Mouse (Mus musculus) myocyte (in vitro differentiated cells): ENCODE measurements around the gene Dctn1.

Experiments
- MAX ChIP-seq: IDR thresholded peaks from one replicate; pipeline ENCODE4 v1.6.1; 2011; ENCODE audit warnings: low read depth, mild to moderate bottlenecking, control low read depth
- POLR2A ChIP-seq: IDR thresholded peaks from one replicate; pipeline ENCODE4 v1.6.1; 2011; ENCODE audit warnings: low read depth, mild to moderate bottlenecking, control low read depth, moderate library complexity; ENCODE audit not compliant: insufficient read length
- POLR2AphosphoS2 ChIP-seq: IDR thresholded peaks from one replicate; pipeline ENCODE4 v1.6.1; 2011; ENCODE audit warnings: low read depth, control low read depth; ENCODE audit not compliant: insufficient read length
- REST ChIP-seq: IDR thresholded peaks from one replicate; pipeline ENCODE4 v1.6.1; 2011; ENCODE audit warnings: mild to moderate bottlenecking, control low read depth, moderate library complexity; ENCODE audit not compliant: insufficient read depth, insufficient read length
- TCF12 ChIP-seq: IDR thresholded peaks from one replicate; pipeline ENCODE4 v1.6.1; 2011; ENCODE audit warnings: mild to moderate bottlenecking, control low read depth; ENCODE audit not compliant: poor library complexity, insufficient read depth, severe bottlenecking
- USF1 ChIP-seq: IDR thresholded peaks from one replicate; pipeline ENCODE4 v1.6.1; 2011; ENCODE audit warnings: low read depth, mild to moderate bottlenecking, control low read depth, moderate library complexity

- TF ChIP-seq REST (no peak), MAX (no peak), POLR2A (peak; percentile 19), USF1 (no peak), TCF12 (no peak), POLR2AphosphoS2 (peak; percentile 54)
These were observed 47.4 kb upstream of the Dctn1 start for GRCm38 (mm10) chr6:83118369-83118768.
